Mouse (Mus musculus) lung, embryonic 14.5 days (tissue): ENCODE data around the gene Rps2. TPM values are rescaled to one million over a fixed set of nuclear protein-coding genes. Genes with fewer than 3 reads are reported as not detected.

Source experiments
- ATAC-seq: fragments of 200-750 bp; cut with Nextera tagmentation; 2 replicates; pipeline ENCODE4 v1.8.0; 2017; ENCODE audit warnings: mild to moderate bottlenecking, moderate TSS enrichment, moderate library complexity; ENCODE audit not compliant: insufficient read depth
- DNase-seq: peaks from one replicate; pipeline ENCODE4 v3.0.0-alpha.2; 2015
- H3K27ac ChIP-seq: fragments of 300-500 bp; sonication (generic); 2 replicates; pipeline ENCODE4 v1.5.1; 2014; ENCODE audit warnings: low read depth, mild to moderate bottlenecking, moderate library complexity
- H3K27me3 ChIP-seq: fragments of 300-500 bp; sonication (generic); 2 replicates; pipeline ENCODE4 v1.6.1; 2014; ENCODE audit warnings: low read length, control low read depth; ENCODE audit not compliant: insufficient read depth
- H3K36me3 ChIP-seq: fragments of 300-500 bp; sonication (generic); 2 replicates; pipeline ENCODE4 v1.6.1; 2014; ENCODE audit warnings: control low read depth; ENCODE audit not compliant: insufficient read depth
- H3K4me1 ChIP-seq: fragments of 300-500 bp; sonication (generic); 2 replicates; pipeline ENCODE4 v1.6.1; 2014; ENCODE audit warnings: antibody characterized with exemption, control low read depth; ENCODE audit not compliant: insufficient read depth
- H3K4me2 ChIP-seq: fragments of 300-500 bp; sonication (generic); 2 replicates; pipeline ENCODE4 v1.6.1; 2014; ENCODE audit warnings: mild to moderate bottlenecking
- H3K4me3 ChIP-seq: fragments of 300-500 bp; sonication (generic); 2 replicates; pipeline ENCODE4 v1.5.1; 2014; ENCODE audit warnings: low read depth, low read length
- H3K9ac ChIP-seq: fragments of 300-500 bp; sonication (generic); 2 replicates; pipeline ENCODE4 v1.6.1; 2014
- H3K9me3 ChIP-seq: fragments of 300-500 bp; sonication (generic); 2 replicates; pipeline ENCODE4 v1.6.1; 2016; ENCODE audit warnings: low read depth, low read length, control low read depth
- CTCF ChIP-seq: IDR thresholded peaks from 2 replicates; pipeline ENCODE4 v1.5.1; 2016; ENCODE audit warnings: antibody characterized with exemption, low read depth
- WGBS: fragments of 180-500 bp; shearing (Covaris S2); extraction: QIAGEN DNeasy Blood & Tissue Kit; methylation state at CpG from one replicate; pipeline ENCODE4 v1.1.7; 2014; 5-methylcytosine and 5-hydroxymethylcytosine counted together
- polyA plus RNA-seq: library from polyadenylated mRNA; unstranded; fragments of >200 nt; fragmentation: Nextera tagmentation; extraction: Ambion mirVana; gene quantifications from 2 replicates; pipeline ENCODE4 v1.2.1, GENCODE M21; 2014

Rps2 gene
- polyA plus RNA-seq, 1 experiment from 2014 or later: 1,884 TPM

GRCm38 (mm10) chr17:24733434-24734050, 15.6 kb downstream of the Rps2 start:
- Histone ChIP-seq H3K36me3 (no peaks in the 10 kb centered on the region), H3K9me3 (no peaks in the 10 kb centered on the region), H3K4me3 (no peak overlapping the region), H3K27me3 (no peaks in the 10 kb centered on the region), H3K4me1 (peaks cover 11% of the 10 kb centered on the region), H3K9ac (no peak overlapping the region), H3K4me2 (no peak overlapping the region), H3K27ac (no peak overlapping the region)
- WGBS: 87% methylated on average over 21 of the region's 21 CpGs
- ATAC-seq (no peak), DNase-seq (no peak)
- no peak for TF ChIP-seq CTCF

- no peaks in the 10 kb centered on the region for H3K27me3 ChIP-seq
- DNase-seq (no peak), ATAC-seq (no peak)
- no peak overlapping the region for H3K9ac ChIP-seq
- H3K9me3 ChIP-seq: no peaks in the 10 kb centered on the region
- peaks cover 11% of the 10 kb centered on the region for H3K4me1 ChIP-seq
- 78% methylated on average over 1 of the region's 1 CpGs for WGBS
- no peaks in the 10 kb centered on the region for H3K36me3 ChIP-seq
- no peak overlapping the region for H3K4me2 ChIP-seq
- TF ChIP-seq CTCF: no peak
- no peak overlapping the region for H3K27ac ChIP-seq
- no peak overlapping the region for H3K4me3 ChIP-seq
Measured at GRCm38 (mm10) chr17:24734513-24734912, 16.6 kb downstream of the Rps2 start.

GRCm38 (mm10) chr17:24735446-24735845, 17.5 kb downstream of the Rps2 start:
- Histone ChIP-seq H3K4me2 (no peak overlapping the region), H3K4me1 (peaks cover 11% of the 10 kb centered on the region), H3K27ac (no peak overlapping the region), H3K36me3 (no peaks in the 10 kb centered on the region), H3K9me3 (no peaks in the 10 kb centered on the region), H3K9ac (no peak overlapping the region), H3K4me3 (no peak overlapping the region), H3K27me3 (no peaks in the 10 kb centered on the region)
- DNase-seq (no peak), ATAC-seq (no peak)
- 85% methylated on average over 7 of the region's 7 CpGs for WGBS
- no peak for TF ChIP-seq CTCF

- Histone ChIP-seq H3K9ac (peak within 1 kb of the TSS; percentile 76), H3K4me3 (peak within 1 kb of the TSS; percentile 65), H3K4me2 (peak within 1 kb of the TSS; percentile 83), H3K36me3 (no peaks in the 10 kb centered on the region), H3K27me3 (no peaks in the 10 kb centered on the region), H3K9me3 (no peaks in the 10 kb centered on the region), H3K4me1 (peaks cover 11% of the 10 kb centered on the region), H3K27ac (peak within 1 kb of the TSS; percentile 59)
- TF ChIP-seq CTCF: no peak
- ATAC-seq (peak; percentile 97), DNase-seq (peak; percentile 99)
- 2% methylated on average over 29 of the region's 29 CpGs for WGBS
Measured at GRCm38 (mm10) chr17:24736330-24737051, 18.6 kb downstream of the Rps2 start, which contains the start of gene Msrb1. Gene Msrb1 (plus strand): TSS chr17:24736642.

GRCm38 (mm10) chr17:24737135-24737810, 19.4 kb downstream of the Rps2 start:
- WGBS: 26% methylated on average over 8 of the region's 8 CpGs
- H3K9me3 ChIP-seq: no peaks in the 10 kb centered on the region
- H3K4me3 ChIP-seq: peak overlapping the region; percentile 65
- H3K4me2 ChIP-seq: peak overlapping the region; percentile 83
- H3K27ac ChIP-seq: no peak overlapping the region
- peaks cover 11% of the 10 kb centered on the region for H3K4me1 ChIP-seq
- peak; percentile 25; the same call in 1 of the 2 replicates for TF ChIP-seq CTCF
- H3K9ac ChIP-seq: peak overlapping the region; percentile 76
- ATAC-seq (no peak), DNase-seq (no peak)
- no peaks in the 10 kb centered on the region for H3K27me3 ChIP-seq
- H3K36me3 ChIP-seq: peaks cover 8% of the 10 kb centered on the region; the same call in 1 of the 2 replicates

GRCm38 (mm10) chr17:24738238-24738637, 20.3 kb downstream of the Rps2 start:
- ATAC-seq: no peak
- TF ChIP-seq CTCF: no peak
- Histone ChIP-seq H3K4me3 (no peak overlapping the region), H3K27ac (no peak overlapping the region), H3K4me2 (no peak overlapping the region), H3K9me3 (no peaks in the 10 kb centered on the region), H3K4me1 (peaks cover 11% of the 10 kb centered on the region), H3K9ac (no peak overlapping the region), H3K36me3 (peaks cover 12% of the 10 kb centered on the region; the same call in 1 of the 2 replicates), H3K27me3 (no peaks in the 10 kb centered on the region)
- 72% methylated on average over 4 of the region's 4 CpGs for WGBS
- no peak for DNase-seq

- Histone ChIP-seq H3K36me3 (peaks cover 12% of the 10 kb centered on the region; the same call in 1 of the 2 replicates), H3K4me1 (peaks cover 11% of the 10 kb centered on the region), H3K4me3 (no peak overlapping the region), H3K9me3 (no peaks in the 10 kb centered on the region), H3K27ac (no peak overlapping the region), H3K9ac (no peak overlapping the region), H3K27me3 (no peaks in the 10 kb centered on the region), H3K4me2 (no peak overlapping the region)
- DNase-seq (no peak), ATAC-seq (no peak)
- no peak for TF ChIP-seq CTCF
- WGBS: 68% methylated on average over 8 of the region's 8 CpGs
Measured at GRCm38 (mm10) chr17:24739926-24740325, 22.0 kb downstream of the Rps2 start.
